Mouse (Mus musculus): ENCODE data around the gene Kidins220. TPM values are rescaled to one million over a fixed set of nuclear protein-coding genes. Genes with fewer than 3 reads are reported as not detected.

The Kidins220 gene
- polyA plus RNA-seq, 1 experiment from 2014 or later, result 20.6 TPM

DNA sequence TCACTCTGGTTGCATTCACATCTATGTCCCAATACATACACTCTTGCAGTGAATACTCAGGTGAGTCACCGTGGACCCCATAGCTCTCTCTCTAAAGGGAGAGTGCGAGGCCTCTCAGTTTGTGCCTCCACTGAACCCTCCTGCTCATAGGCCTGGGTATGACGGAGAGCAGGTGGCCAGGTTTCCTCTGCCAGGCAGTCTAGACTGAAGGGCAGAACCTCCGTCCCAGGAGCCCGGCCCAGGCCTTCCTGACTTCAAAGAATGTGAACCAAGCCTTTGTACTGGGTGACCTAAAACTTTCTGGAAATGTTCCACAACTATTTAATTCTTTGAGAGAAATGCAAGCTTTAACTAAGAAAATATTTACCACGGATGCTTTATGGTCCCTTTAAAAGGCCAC lies 129.2 kb downstream of the Kidins220 start:
- no peak for ATAC-seq (ENCODE audit: borderline replicate concordance, extremely low read depth, low FRiP score, low TSS enrichment)
- peaks cover 28% of the 10 kb centered on the region for H3K4me1 ChIP-seq
- no peaks in the 10 kb centered on the region for H3K36me3 ChIP-seq
- H3K27me3 ChIP-seq, result no peaks in the 10 kb centered on the region
- H3K4me2 ChIP-seq, result no peak overlapping the region
- H3K9ac ChIP-seq, result no peak overlapping the region
- WGBS, result 73% methylated on average over 6 of the region's 6 CpGs
- H3K4me3 ChIP-seq, result no peak overlapping the region
- no peak overlapping the region for H3K27ac ChIP-seq
- no peaks in the 10 kb centered on the region for H3K9me3 ChIP-seq

DNA sequence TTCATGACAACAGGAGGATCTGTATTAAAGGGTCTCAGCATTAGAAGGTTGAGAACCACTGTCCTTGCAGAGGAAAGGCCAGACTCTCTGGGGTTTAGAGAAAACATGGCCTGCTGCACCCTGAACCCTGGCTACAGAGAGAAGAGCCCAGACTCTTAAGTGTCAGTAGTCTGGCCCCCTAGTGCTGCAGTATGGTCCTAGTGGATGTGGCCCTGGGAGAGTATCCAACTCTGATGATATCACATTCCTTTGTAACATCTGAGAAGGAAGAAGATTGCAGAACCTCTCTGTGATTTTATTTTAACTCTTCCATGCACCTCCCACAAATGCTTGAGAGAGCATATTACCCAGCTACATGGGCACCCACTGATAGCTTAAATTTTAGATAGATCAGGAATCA lies 129.8 kb downstream of the Kidins220 start:
- no peak overlapping the region for H3K4me3 ChIP-seq
- H3K27me3 ChIP-seq, result no peaks in the 10 kb centered on the region
- no peaks in the 10 kb centered on the region for H3K9me3 ChIP-seq
- H3K9ac ChIP-seq, result no peak overlapping the region
- H3K27ac ChIP-seq, result no peak overlapping the region
- H3K4me1 ChIP-seq, result peaks cover 26% of the 10 kb centered on the region
- no peaks in the 10 kb centered on the region for H3K36me3 ChIP-seq
- H3K4me2 ChIP-seq, result no peak overlapping the region
- ATAC-seq (ENCODE audit: borderline replicate concordance, extremely low read depth, low FRiP score, low TSS enrichment), result no peak

DNA sequence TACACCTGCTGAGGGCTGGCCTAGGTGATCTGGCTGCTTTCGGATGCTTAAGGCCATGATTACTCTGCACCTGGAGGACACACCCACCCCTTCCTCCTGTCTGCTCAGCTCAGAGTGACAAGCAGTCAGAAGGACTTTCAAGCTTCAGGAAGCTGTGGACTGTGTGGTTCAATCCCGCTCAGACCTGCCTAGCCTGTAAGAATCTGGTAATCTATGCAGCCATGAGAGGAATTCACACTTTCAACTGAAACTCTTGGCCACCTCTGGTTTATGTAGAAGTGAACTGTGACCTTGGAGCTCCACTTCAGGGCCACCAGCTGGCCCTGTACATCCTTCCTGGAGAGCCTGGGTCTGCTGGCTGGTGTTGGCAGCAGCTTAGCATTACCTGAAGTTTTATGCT lies 134.1 kb downstream of the Kidins220 start:
- Histone ChIP-seq H3K4me3 (no peak overlapping the region), H3K4me2 (no peak overlapping the region), H3K9me3 (no peaks in the 10 kb centered on the region), H3K36me3 (no peaks in the 10 kb centered on the region), H3K4me1 (peaks cover 9% of the 10 kb centered on the region; the same call in 1 of the 2 replicates), H3K27me3 (no peaks in the 10 kb centered on the region), H3K9ac (no peak overlapping the region), H3K27ac (peak overlapping the region; percentile 47; the same call in 1 of the 2 replicates)
- WGBS, result 58% methylated on average over 2 of the region's 2 CpGs
- ATAC-seq (ENCODE audit: borderline replicate concordance, extremely low read depth, low FRiP score, low TSS enrichment), result no peak

DNA sequence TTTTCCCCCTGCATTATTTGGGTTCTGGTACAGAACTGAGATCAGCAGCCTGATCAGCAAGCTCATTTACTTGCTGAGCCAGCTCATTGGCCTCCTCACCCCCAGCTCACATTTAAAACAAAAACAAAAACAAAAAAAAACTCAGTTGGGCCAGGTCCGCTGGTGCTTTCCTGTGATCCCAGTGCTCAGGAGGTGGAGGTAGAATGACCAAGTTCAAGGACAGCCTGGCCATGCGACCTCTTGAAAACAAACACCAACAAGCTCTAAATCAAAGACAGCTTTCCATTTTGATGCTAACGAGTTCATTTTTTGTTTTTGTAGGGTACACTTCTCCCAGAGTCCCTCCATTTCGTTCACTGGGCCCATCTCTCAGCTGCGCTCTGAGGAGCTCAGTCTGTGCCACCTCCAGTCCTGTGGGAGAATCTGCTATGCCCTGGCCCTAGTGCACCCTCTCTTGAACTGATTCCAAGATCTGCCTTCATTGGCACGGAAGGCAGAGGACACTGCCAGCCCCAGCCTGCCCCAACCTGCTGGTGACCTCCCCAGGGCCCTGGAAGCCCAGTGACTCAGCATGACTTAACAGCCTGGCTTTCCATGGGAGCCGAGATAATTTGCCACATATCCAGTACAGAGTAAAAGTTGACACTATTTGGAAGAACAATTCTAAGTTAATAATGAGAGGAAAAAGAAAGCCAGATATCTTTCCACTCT lies 135.4 kb downstream of the Kidins220 start:
- H3K9me3 ChIP-seq, result no peaks in the 10 kb centered on the region
- no peak overlapping the region for H3K27ac ChIP-seq
- peaks cover 3% of the 10 kb centered on the region; the same call in 1 of the 2 replicates for H3K4me1 ChIP-seq
- no peak overlapping the region for H3K4me3 ChIP-seq
- no peaks in the 10 kb centered on the region for H3K27me3 ChIP-seq
- no peaks in the 10 kb centered on the region for H3K36me3 ChIP-seq
- no peak overlapping the region for H3K9ac ChIP-seq
- 71% methylated on average over 7 of the region's 7 CpGs for WGBS
- no peak overlapping the region for H3K4me2 ChIP-seq
- ATAC-seq (ENCODE audit: borderline replicate concordance, extremely low read depth, low FRiP score, low TSS enrichment), result no peak

DNA sequence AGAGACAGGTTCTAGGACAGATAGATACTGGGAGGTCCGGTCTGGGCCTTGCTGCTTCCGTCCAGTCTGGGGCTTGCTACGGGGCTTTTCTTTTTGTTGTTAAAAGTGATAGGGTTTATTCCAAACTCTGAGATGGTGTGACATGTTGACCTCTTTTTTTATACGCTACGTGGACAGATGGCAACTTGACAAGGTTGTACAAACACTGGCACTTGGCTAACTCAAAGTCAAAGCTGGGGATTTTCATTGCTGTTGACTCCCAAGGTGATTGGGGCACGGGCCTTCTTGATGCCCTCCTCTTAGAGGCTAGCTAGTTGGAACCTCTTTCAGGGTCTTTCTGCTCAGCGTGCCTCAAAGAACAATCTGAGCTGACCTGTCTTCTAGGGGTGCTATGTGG lies 136.0 kb downstream of the Kidins220 start:
- ATAC-seq (ENCODE audit: borderline replicate concordance, extremely low read depth, low FRiP score, low TSS enrichment), result no peak
- H3K27ac ChIP-seq, result no peak overlapping the region
- 71% methylated on average over 7 of the region's 7 CpGs for WGBS

More for the DNA sequence above, 136.0 kb downstream of the Kidins220 start:
- Histone ChIP-seq H3K36me3 (no peaks in the 10 kb centered on the region), H3K4me2 (no peak overlapping the region), H3K9me3 (no peaks in the 10 kb centered on the region), H3K4me1 (peaks cover 3% of the 10 kb centered on the region; the same call in 1 of the 2 replicates), H3K4me3 (no peak overlapping the region), H3K27me3 (no peaks in the 10 kb centered on the region), H3K9ac (no peak overlapping the region)

Other genes with a start within 250 kb of the Kidins220 start
- gene Mboat2, start 144.0 kb upstream of the Kidins220 start, polyA plus RNA-seq (2015; fragmentation: Nextera tagmentation; extraction: Ambion mirVana), result 41.0 and 42.5 TPM in 2 replicates
- gene Id2, start 122.2 kb downstream of the Kidins220 start, polyA plus RNA-seq (2015; fragmentation: Nextera tagmentation; extraction: Ambion mirVana), result 420 and 447 TPM in 2 replicates

All from lung, embryonic 15.5 days (tissue).